Mouse (Mus musculus): ENCODE data around the gene Pnpo. TPM values are rescaled to one million over a fixed set of nuclear protein-coding genes. Genes with fewer than 3 reads are reported as not detected.

Pnpo gene
- total RNA-seq, 1 experiment = 24.0 TPM

GRCm38 (mm10) chr11:96974813-96975212, 31.0 kb upstream of the Pnpo start:
- Histone ChIP-seq H3K36me3 (ENCODE audit: control insufficient read depth, insufficient read depth, low read length, poor library complexity, severe bottlenecking) (peaks cover 4% of the 10 kb centered on the region; the same call in 1 of the 2 replicates), H3K4me3 (ENCODE audit: insufficient read depth in 1 of 2, low read depth in 1 of 2, low read length in 2 of 2, poor library complexity in 1 of 2, severe bottlenecking in 1 of 2) (no peak overlapping the region), H3K4me1 (ENCODE audit: control insufficient read depth in 2 of 2, insufficient read depth in 2 of 2, low read length in 2 of 2, poor library complexity in 1 of 2) (peaks cover 7 to 22% of the 10 kb centered on the region in 2 experiments), H3K27ac (ENCODE audit: insufficient read depth, low read depth, low read length, poor library complexity, severe bottlenecking) (no peak overlapping the region), H3K9me3 (ENCODE audit: control insufficient read depth, insufficient read depth, low read depth, low read length) (no peaks in the 10 kb centered on the region), H3K9ac (ENCODE audit: insufficient read depth, low read depth, low read length, poor library complexity, severe bottlenecking) (no peak overlapping the region)
- TF ChIP-seq MAFK (IDR thresholded peaks at IDR 0.05; ENCODE audit: insufficient read depth, low read depth, low read length) (no peak), ZNF384 (IDR thresholded peaks at IDR 0.05; ENCODE audit: low read depth, low read length) (no peak), HCFC1 (IDR thresholded peaks at IDR 0.05; ENCODE audit: borderline replicate concordance, insufficient read depth, low read length) (no peak)
- no peak for DNase-seq (ENCODE audit: low read depth, low spot score)
- in situ Hi-C loops (cut with MboI; ENCODE audit: low sequenced_read_pairs in 2 of 2, unreplicated experiment in 2 of 2) = no loop called here

- Histone ChIP-seq H3K27ac (ENCODE audit: insufficient read depth, low read depth, low read length, poor library complexity, severe bottlenecking) (no peak overlapping the region), H3K36me3 (ENCODE audit: control insufficient read depth, insufficient read depth, low read length, poor library complexity, severe bottlenecking) (peaks cover 4% of the 10 kb centered on the region; the same call in 1 of the 2 replicates), H3K4me3 (ENCODE audit: insufficient read depth in 1 of 2, low read depth in 1 of 2, low read length in 2 of 2, poor library complexity in 1 of 2, severe bottlenecking in 1 of 2) (no peak overlapping the region), H3K9ac (ENCODE audit: insufficient read depth, low read depth, low read length, poor library complexity, severe bottlenecking) (no peak overlapping the region), H3K4me1 (ENCODE audit: control insufficient read depth in 2 of 2, insufficient read depth in 2 of 2, low read length in 2 of 2, poor library complexity in 1 of 2) (peaks cover 5 to 21% of the 10 kb centered on the region in 2 experiments), H3K9me3 (ENCODE audit: control insufficient read depth, insufficient read depth, low read depth, low read length) (no peaks in the 10 kb centered on the region)
- in situ Hi-C loops (cut with MboI; ENCODE audit: low sequenced_read_pairs in 2 of 2, unreplicated experiment in 2 of 2) = no loop called here
- DNase-seq (ENCODE audit: low read depth, low spot score) = no peak
- no peak for TF ChIP-seq ZC3H11A (IDR thresholded peaks at IDR 0.05; ENCODE audit: borderline replicate concordance, low read depth, low read length)
- TF ChIP-seq CHD2 (IDR thresholded peaks at IDR 0.05; ENCODE audit: low read depth, low read length) = no peak
Observed at GRCm38 (mm10) chr11:96973426-96973964, 29.7 kb upstream of the Pnpo start.

- peaks cover 4% of the 10 kb centered on the region; the same call in 1 of the 2 replicates for H3K36me3 ChIP-seq (ENCODE audit: control insufficient read depth, insufficient read depth, low read length, poor library complexity, severe bottlenecking)
- H3K27ac ChIP-seq (ENCODE audit: insufficient read depth, low read depth, low read length, poor library complexity, severe bottlenecking) = no peak overlapping the region
- no peak overlapping the region for H3K4me3 ChIP-seq (ENCODE audit: insufficient read depth in 1 of 2, low read depth in 1 of 2, low read length in 2 of 2, poor library complexity in 1 of 2, severe bottlenecking in 1 of 2)
- no peak for TF ChIP-seq ZC3H11A (IDR thresholded peaks at IDR 0.05; ENCODE audit: borderline replicate concordance, low read depth, low read length)
- TF ChIP-seq CHD2 (IDR thresholded peaks at IDR 0.05; ENCODE audit: low read depth, low read length) = no peak
- no peak for TF ChIP-seq ZNF384 (IDR thresholded peaks at IDR 0.05; ENCODE audit: low read depth, low read length)
- TF ChIP-seq HCFC1 (IDR thresholded peaks at IDR 0.05; ENCODE audit: borderline replicate concordance, insufficient read depth, low read length) = no peak
- TF ChIP-seq MAFK (IDR thresholded peaks at IDR 0.05; ENCODE audit: insufficient read depth, low read depth, low read length) = no peak
- H3K4me1 ChIP-seq (ENCODE audit: control insufficient read depth in 2 of 2, insufficient read depth in 2 of 2, low read length in 2 of 2, poor library complexity in 1 of 2) = peaks cover 5 to 24% of the 10 kb centered on the region in 2 experiments
- no peak for DNase-seq (ENCODE audit: low read depth, low spot score)
- no peak overlapping the region for H3K9ac ChIP-seq (ENCODE audit: insufficient read depth, low read depth, low read length, poor library complexity, severe bottlenecking)
- in situ Hi-C loops (cut with MboI; ENCODE audit: low sequenced_read_pairs in 2 of 2, unreplicated experiment in 2 of 2) = no loop called here
- H3K9me3 ChIP-seq (ENCODE audit: control insufficient read depth, insufficient read depth, low read depth, low read length) = no peaks in the 10 kb centered on the region
Observed at GRCm38 (mm10) chr11:96972906-96973305, 29.1 kb upstream of the Pnpo start.

- Histone ChIP-seq H3K4me3 (ENCODE audit: insufficient read depth in 1 of 2, low read depth in 1 of 2, low read length in 2 of 2, poor library complexity in 1 of 2, severe bottlenecking in 1 of 2) (no peak overlapping the region), H3K4me1 (ENCODE audit: control insufficient read depth in 2 of 2, insufficient read depth in 2 of 2, low read length in 2 of 2, poor library complexity in 1 of 2) (peaks cover 8 to 20% of the 10 kb centered on the region in 2 experiments), H3K36me3 (ENCODE audit: control insufficient read depth, insufficient read depth, low read length, poor library complexity, severe bottlenecking) (peaks cover 4% of the 10 kb centered on the region; the same call in 1 of the 2 replicates), H3K9ac (ENCODE audit: insufficient read depth, low read depth, low read length, poor library complexity, severe bottlenecking) (no peak overlapping the region), H3K9me3 (ENCODE audit: control insufficient read depth, insufficient read depth, low read depth, low read length) (no peaks in the 10 kb centered on the region), H3K27ac (ENCODE audit: insufficient read depth, low read depth, low read length, poor library complexity, severe bottlenecking) (no peak overlapping the region)
- in situ Hi-C loops (cut with MboI; ENCODE audit: low sequenced_read_pairs in 2 of 2, unreplicated experiment in 2 of 2) = no loop called here
- TF ChIP-seq CHD2 (IDR thresholded peaks at IDR 0.05; ENCODE audit: low read depth, low read length) = no peak
- no peak for TF ChIP-seq ZC3H11A (IDR thresholded peaks at IDR 0.05; ENCODE audit: borderline replicate concordance, low read depth, low read length)
- no peak for TF ChIP-seq ZNF384 (IDR thresholded peaks at IDR 0.05; ENCODE audit: low read depth, low read length)
- no peak for TF ChIP-seq MAFK (IDR thresholded peaks at IDR 0.05; ENCODE audit: insufficient read depth, low read depth, low read length)
- TF ChIP-seq HCFC1 (IDR thresholded peaks at IDR 0.05; ENCODE audit: borderline replicate concordance, insufficient read depth, low read length) = no peak
- DNase-seq (ENCODE audit: low read depth, low spot score) = no peak
Observed at GRCm38 (mm10) chr11:96970341-96970740, 26.6 kb upstream of the Pnpo start.

GRCm38 (mm10) chr11:96969746-96970145, 26.0 kb upstream of the Pnpo start:
- in situ Hi-C loops (cut with MboI; ENCODE audit: low sequenced_read_pairs in 2 of 2, unreplicated experiment in 2 of 2) = no loop called here
- Histone ChIP-seq H3K9me3 (ENCODE audit: control insufficient read depth, insufficient read depth, low read depth, low read length) (no peaks in the 10 kb centered on the region), H3K4me1 (ENCODE audit: control insufficient read depth in 2 of 2, insufficient read depth in 2 of 2, low read length in 2 of 2, poor library complexity in 1 of 2) (peaks cover 8 to 20% of the 10 kb centered on the region in 2 experiments), H3K27ac (ENCODE audit: insufficient read depth, low read depth, low read length, poor library complexity, severe bottlenecking) (no peak overlapping the region), H3K36me3 (ENCODE audit: control insufficient read depth, insufficient read depth, low read length, poor library complexity, severe bottlenecking) (peaks cover 5% of the 10 kb centered on the region; the same call in 1 of the 2 replicates), H3K4me3 (ENCODE audit: insufficient read depth in 1 of 2, low read depth in 1 of 2, low read length in 2 of 2, poor library complexity in 1 of 2, severe bottlenecking in 1 of 2) (no peak overlapping the region), H3K9ac (ENCODE audit: insufficient read depth, low read depth, low read length, poor library complexity, severe bottlenecking) (no peak overlapping the region)
- TF ChIP-seq MAFK (IDR thresholded peaks at IDR 0.05; ENCODE audit: insufficient read depth, low read depth, low read length) (no peak), CHD2 (IDR thresholded peaks at IDR 0.05; ENCODE audit: low read depth, low read length) (no peak), ZC3H11A (IDR thresholded peaks at IDR 0.05; ENCODE audit: borderline replicate concordance, low read depth, low read length) (no peak), ZNF384 (IDR thresholded peaks at IDR 0.05; ENCODE audit: low read depth, low read length) (no peak), HCFC1 (IDR thresholded peaks at IDR 0.05; ENCODE audit: borderline replicate concordance, insufficient read depth, low read length) (no peak)
- no peak for DNase-seq (ENCODE audit: low read depth, low spot score)

Measured in ES-E14 (cell line).